Mouse (Mus musculus) lung, postnatal 0 days (tissue): Measurements from ENCODE around the gene Arhgap31.

ENCODE experiments used
- CTCF ChIP-seq: IDR thresholded peaks from 2 replicates; pipeline ENCODE4 v1.5.1; 2016; ENCODE audit warnings: antibody characterized with exemption, mild to moderate bottlenecking
- EP300 ChIP-seq: IDR thresholded peaks from 2 replicates; pipeline ENCODE4 v1.6.1; 2016; ENCODE audit warnings: antibody characterized with exemption, mild to moderate bottlenecking, control low read depth

DNA sequence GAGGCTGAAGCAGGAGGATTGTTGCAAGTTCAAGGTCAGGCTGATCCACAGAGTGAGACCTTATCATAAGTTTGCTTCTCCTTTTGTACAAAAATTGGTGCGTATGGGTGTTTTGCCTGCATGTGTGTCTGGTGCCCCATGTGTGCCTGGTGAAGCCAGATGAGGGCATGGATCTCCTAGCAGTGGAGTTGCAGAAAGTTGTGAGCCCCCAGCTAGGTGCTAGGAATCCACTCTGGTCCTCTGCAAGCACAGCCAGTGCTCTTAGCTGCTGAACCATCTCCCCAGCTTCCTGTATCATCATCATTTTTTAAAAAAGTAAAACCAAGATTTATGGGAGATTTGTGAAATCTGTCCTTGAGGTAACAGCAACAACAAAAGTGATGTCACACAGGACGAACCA lies 116.4 kb downstream of the Arhgap31 start:
- no peak for TF ChIP-seq EP300
- no peak for TF ChIP-seq CTCF
